Mouse (Mus musculus) intestine, embryonic 16.5 days (tissue): ENCODE data around the gene Chaf1a. TPM values are rescaled to one million over a fixed set of nuclear protein-coding genes. Genes with fewer than 3 reads are reported as not detected.
"Not testable (repeated sequence)": the region's sequence is repeated elsewhere in the genome, so short reads cannot be mapped to it uniquely, and the experiment has no call there.

Experiments
- ATAC-seq: fragments of 200-750 bp; cut with Nextera tagmentation; 2 replicates; pipeline ENCODE4 v1.8.0; 2017; ENCODE audit warnings: moderate TSS enrichment, moderate library complexity
- H3K27ac ChIP-seq: fragments of 300-500 bp; sonication (generic); 2 replicates; pipeline ENCODE4 v1.5.1; 2014; ENCODE audit warnings: mild to moderate bottlenecking, low read length
- H3K27me3 ChIP-seq: fragments of 300-500 bp; sonication (generic); replicated peaks from 2 replicates; pipeline ENCODE4 v1.6.1; 2014; ENCODE audit warnings: low read length, control low read depth, mixed read lengths; ENCODE audit not compliant: control insufficient read depth, insufficient read depth
- H3K36me3 ChIP-seq: fragments of 300-500 bp; sonication (generic); 2 replicates; pipeline ENCODE4 v1.6.1; 2014; ENCODE audit warnings: low read length, control low read depth; ENCODE audit not compliant: control insufficient read depth, insufficient read depth
- H3K4me1 ChIP-seq: fragments of 300-500 bp; sonication (generic); 2 replicates; pipeline ENCODE4 v1.6.1; 2014; ENCODE audit warnings: low read length, control low read depth, mixed read lengths; ENCODE audit not compliant: control insufficient read depth, insufficient read depth
- H3K4me2 ChIP-seq: fragments of 300-500 bp; sonication (generic); 2 replicates; pipeline ENCODE4 v1.6.1; 2014; ENCODE audit warnings: low read depth, low read length, control low read depth
- H3K4me3 ChIP-seq: fragments of 300-500 bp; sonication (generic); 2 replicates; pipeline ENCODE4 v1.5.1; 2014; ENCODE audit warnings: mild to moderate bottlenecking, low read length
- H3K9ac ChIP-seq: fragments of 300-500 bp; sonication (generic); 2 replicates; pipeline ENCODE4 v1.6.1; 2014; ENCODE audit warnings: low read depth, low read length
- H3K9me3 ChIP-seq: fragments of 300-500 bp; sonication (generic); 2 replicates; pipeline ENCODE4 v1.6.1; 2016; ENCODE audit warnings: low read length, control low read depth; ENCODE audit not compliant: control insufficient read depth
- WGBS: fragments of 180-500 bp; shearing (Covaris S2); extraction: QIAGEN DNeasy Blood & Tissue Kit; methylation state at CpG from one replicate; pipeline ENCODE4 v1.1.7; 2014; 5-methylcytosine and 5-hydroxymethylcytosine counted together
- polyA plus RNA-seq: library from polyadenylated mRNA; unstranded; fragments of >200 nt; fragmentation: Nextera tagmentation; extraction: Ambion mirVana; gene quantifications from 2 replicates; pipeline ENCODE4 v1.2.1, GENCODE M21; 2015

Chaf1a gene
- polyA plus RNA-seq, 1 experiment from 2014 or later, result 16.7 TPM

GRCm38 (mm10) chr17:56098180-56098579 lies 57.9 kb downstream of the Chaf1a start:
- Histone ChIP-seq H3K27me3 (no peaks in the 10 kb centered on the region), H3K36me3 (peaks cover 12% of the 10 kb centered on the region), H3K4me3 (no peak overlapping the region), H3K4me2 (no peak overlapping the region), H3K9ac (no peak overlapping the region), H3K4me1 (no peaks in the 10 kb centered on the region), H3K27ac (no peak overlapping the region), H3K9me3 (no peaks in the 10 kb centered on the region)
- WGBS, result 95% methylated on average over 8 of the region's 8 CpGs
- no peak for ATAC-seq

DNA sequence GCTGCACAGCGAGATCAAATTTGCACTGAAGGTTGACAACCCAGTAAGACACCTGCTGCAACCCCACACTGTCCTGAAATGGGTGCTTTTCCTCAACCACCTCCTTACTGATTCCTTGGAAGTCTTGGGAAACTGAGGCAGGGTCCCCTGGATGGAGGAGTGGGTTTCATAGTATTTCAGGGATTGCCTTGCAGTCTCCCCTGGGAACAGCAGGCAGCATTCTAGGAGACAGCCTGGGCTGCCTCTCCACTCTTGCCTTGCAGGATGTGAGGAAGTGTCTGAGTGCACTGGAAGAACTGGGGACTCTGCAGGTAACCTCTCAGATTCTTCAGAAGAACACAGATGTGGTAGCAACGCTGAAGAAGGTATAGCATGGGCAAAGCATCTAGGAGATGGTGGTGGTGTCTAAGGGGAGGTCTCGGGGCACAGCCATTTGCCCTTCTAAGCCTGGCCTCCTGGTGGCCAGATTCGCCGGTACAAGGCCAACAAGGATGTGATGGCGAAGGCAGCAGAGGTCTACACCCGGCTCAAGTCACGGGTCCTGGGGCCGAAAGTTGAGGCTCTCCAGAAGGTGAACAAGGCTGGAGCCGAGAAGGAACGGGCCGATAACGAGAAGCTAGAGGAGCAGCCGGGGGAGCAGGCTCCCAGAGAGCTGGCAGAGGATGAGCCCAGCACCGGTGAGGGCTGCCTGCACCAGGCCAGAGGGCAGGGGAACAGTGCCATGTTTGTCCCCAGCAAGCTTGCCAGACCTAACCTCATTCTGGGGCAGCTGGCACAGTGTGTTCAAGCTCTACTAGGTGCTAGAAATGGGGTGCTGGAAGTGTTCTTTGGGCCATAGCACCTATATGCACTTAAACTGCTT lies 58.7 kb downstream of the Chaf1a start:
- H3K4me1 ChIP-seq, result no peaks in the 10 kb centered on the region
- H3K4me3 ChIP-seq, result no peak overlapping the region
- H3K4me2 ChIP-seq, result no peak overlapping the region
- H3K27me3 ChIP-seq, result no peaks in the 10 kb centered on the region
- 92% methylated on average over 15 of the region's 15 CpGs for WGBS
- H3K9ac ChIP-seq, result no peak overlapping the region
- no peak overlapping the region for H3K27ac ChIP-seq
- H3K36me3 ChIP-seq, result peaks cover 12% of the 10 kb centered on the region
- no peak for ATAC-seq
- H3K9me3 ChIP-seq, result no peaks in the 10 kb centered on the region

DNA sequence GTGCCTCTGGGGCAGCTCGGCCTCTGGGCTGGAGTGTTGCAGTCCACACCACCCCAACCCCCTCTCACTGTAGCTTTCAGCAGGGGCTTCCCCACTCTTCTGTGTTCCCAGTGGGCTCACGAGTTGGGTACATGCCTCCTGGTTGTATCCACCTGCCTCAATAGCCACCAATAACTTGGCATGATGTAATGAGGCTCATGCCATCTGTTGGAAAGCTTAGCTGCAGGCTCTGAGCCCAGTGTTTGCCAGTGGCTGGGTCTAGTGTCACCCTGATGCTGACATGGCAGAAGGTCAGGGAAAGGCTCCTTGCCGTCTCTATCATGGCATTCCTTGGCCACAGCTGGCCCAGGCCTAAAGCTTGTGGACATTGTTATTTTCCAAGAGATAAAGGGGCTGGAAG lies 60.6 kb downstream of the Chaf1a start:
- no peak for ATAC-seq
- Histone ChIP-seq H3K4me3 (no peak overlapping the region), H3K4me1 (no peaks in the 10 kb centered on the region), H3K27ac (no peak overlapping the region), H3K4me2 (no peak overlapping the region), H3K36me3 (peaks cover 12% of the 10 kb centered on the region), H3K27me3 (no peaks in the 10 kb centered on the region), H3K9me3 (no peaks in the 10 kb centered on the region), H3K9ac (no peak overlapping the region)
- WGBS, result 90% methylated on average over 3 of the region's 3 CpGs

DNA sequence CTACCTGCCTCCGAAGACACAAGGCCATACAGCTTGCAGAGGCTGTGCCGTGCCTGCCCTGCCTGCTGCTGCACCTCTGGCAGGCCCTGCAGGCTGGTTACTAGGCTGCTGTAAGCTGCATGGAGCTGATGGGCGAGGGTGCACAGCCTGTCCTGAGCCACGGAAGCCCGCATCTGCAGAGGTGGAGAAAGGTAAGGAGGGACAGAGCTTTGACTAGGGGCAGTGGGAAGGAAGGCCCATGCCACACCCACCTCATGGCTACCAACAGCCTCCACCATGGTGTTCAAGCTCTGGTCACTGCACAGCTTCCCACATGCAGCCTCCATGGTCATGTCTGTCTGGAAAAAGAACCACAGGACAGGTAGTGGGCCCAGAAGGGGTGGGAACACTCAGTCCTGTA lies 61.9 kb downstream of the Chaf1a start:
- no peaks in the 10 kb centered on the region for H3K27me3 ChIP-seq
- H3K4me1 ChIP-seq, result no peaks in the 10 kb centered on the region
- no peaks in the 10 kb centered on the region for H3K9me3 ChIP-seq
- H3K27ac ChIP-seq, result no peak overlapping the region
- H3K4me2 ChIP-seq, result no peak overlapping the region
- ATAC-seq, result no peak
- H3K36me3 ChIP-seq, result peaks cover 12% of the 10 kb centered on the region
- H3K9ac ChIP-seq, result no peak overlapping the region
- H3K4me3 ChIP-seq, result no peak overlapping the region
- WGBS, result 93% methylated on average over 5 of the region's 5 CpGs

- no peaks in the 10 kb centered on the region for H3K4me1 ChIP-seq
- no peaks in the 10 kb centered on the region for H3K27me3 ChIP-seq
- H3K4me3 ChIP-seq, result no peak overlapping the region
- no peak overlapping the region for H3K9ac ChIP-seq
- WGBS, result 90% methylated on average over 9 of the region's 9 CpGs
- ATAC-seq, result no peak
- H3K27ac ChIP-seq, result no peak overlapping the region
- H3K36me3 ChIP-seq, result peaks cover 12% of the 10 kb centered on the region
- H3K4me2 ChIP-seq, result no peak overlapping the region
- H3K9me3 ChIP-seq, result no peaks in the 10 kb centered on the region
These were observed 62.7 kb downstream of the Chaf1a start for GRCm38 (mm10) chr17:56102927-56103326.

- H3K4me2 ChIP-seq, result no peak overlapping the region
- H3K4me1 ChIP-seq, result peaks cover 2% of the 10 kb centered on the region; the same call in 1 of the 2 replicates
- no peak overlapping the region for H3K9ac ChIP-seq
- ATAC-seq, result no peak
- no peak overlapping the region for H3K4me3 ChIP-seq
- H3K27ac ChIP-seq, result no peak overlapping the region
- H3K27me3 ChIP-seq, result no peaks in the 10 kb centered on the region
- 94% methylated on average over 8 of the region's 8 CpGs for WGBS
- H3K36me3 ChIP-seq, result peaks cover 8% of the 10 kb centered on the region
- H3K9me3 ChIP-seq, result no peaks in the 10 kb centered on the region
These were observed 63.4 kb downstream of the Chaf1a start for GRCm38 (mm10) chr17:56103465-56104285.

DNA sequence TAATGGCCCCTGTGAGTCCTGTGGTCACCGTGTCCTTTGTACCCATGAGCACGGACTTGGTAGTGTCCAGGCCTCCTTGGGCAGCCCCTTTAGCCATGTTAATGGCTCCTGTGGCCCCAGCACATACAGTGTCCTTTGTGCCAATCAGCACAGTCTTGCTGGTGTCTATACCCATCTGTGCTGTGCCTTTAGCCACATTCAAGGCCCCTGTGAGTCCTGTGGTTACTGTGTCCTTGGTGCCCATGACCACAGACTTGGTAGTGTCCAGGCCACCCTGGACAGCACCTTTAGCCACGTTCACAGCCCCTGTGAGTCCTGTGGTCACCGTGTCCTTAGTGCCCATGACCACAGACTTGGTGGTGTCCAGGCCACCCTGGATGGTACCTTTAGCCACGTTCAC lies 64.6 kb downstream of the Chaf1a start:
- not testable (repeated sequence) for H3K4me2 ChIP-seq, H3K36me3 ChIP-seq, H3K27ac ChIP-seq, H3K27me3 ChIP-seq, H3K4me1 ChIP-seq, H3K9me3 ChIP-seq, ATAC-seq, H3K9ac ChIP-seq, H3K4me3 ChIP-seq
- WGBS, result 85% methylated on average over 2 of the region's 5 CpGs

DNA sequence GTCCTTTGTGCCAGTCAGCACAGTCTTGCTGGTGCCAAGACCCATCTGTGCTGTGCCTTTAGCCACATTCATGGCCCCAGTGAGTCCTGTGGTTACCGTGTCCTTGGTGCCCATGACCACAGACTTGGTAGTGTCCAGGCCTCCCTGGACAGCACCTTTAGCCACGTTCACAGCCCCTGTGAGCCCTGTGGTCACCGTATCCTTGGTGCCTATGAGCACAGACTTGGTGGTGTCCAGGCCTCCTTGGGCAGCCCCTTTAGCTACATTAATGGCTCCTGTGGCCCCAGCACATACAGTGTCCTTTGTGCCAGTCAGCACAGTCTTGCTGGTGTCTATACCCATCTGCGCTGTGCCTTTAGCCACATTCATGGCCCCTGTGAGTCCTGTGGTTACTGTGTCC lies 66.2 kb downstream of the Chaf1a start:
- H3K9me3 ChIP-seq, H3K4me1 ChIP-seq, H3K4me3 ChIP-seq, H3K27ac ChIP-seq, H3K36me3 ChIP-seq, ATAC-seq, H3K9ac ChIP-seq, H3K4me2 ChIP-seq, H3K27me3 ChIP-seq: not testable (repeated sequence)
- 94% methylated on average over 4 of the region's 4 CpGs for WGBS

DNA sequence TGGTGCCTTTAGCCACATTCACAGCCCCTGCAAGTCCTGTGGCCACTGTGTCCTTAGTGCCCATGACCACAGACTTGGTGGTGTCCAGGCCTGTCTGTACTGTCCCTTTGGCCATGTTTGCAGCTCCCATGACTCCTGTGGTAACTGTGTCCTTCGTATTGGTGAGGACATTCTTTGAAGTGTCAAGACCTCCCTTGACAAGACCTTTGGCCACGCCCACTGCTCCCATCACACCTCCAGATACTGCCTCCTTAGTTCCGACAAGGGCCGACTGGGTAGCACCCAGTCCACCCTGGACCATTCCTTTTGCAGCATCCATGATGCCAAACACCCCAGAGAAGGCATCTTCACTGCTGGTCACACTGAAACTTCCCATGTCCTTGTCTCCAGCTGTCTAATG lies 66.7 kb downstream of the Chaf1a start:
- Histone ChIP-seq H3K9ac (no peak overlapping the region), H3K4me3 (no peak overlapping the region), H3K9me3 (no peaks in the 10 kb centered on the region), H3K27me3 (no peaks in the 10 kb centered on the region), H3K4me1 (peaks cover 8% of the 10 kb centered on the region; the same call in 1 of the 2 replicates), H3K36me3 (peaks cover 5% of the 10 kb centered on the region), H3K4me2 (no peak overlapping the region), H3K27ac (no peak overlapping the region)
- no peak for ATAC-seq
- 68% methylated on average over 4 of the region's 4 CpGs for WGBS
